Comparison of ENCODE assay signal across 9 mouse cellular contexts in genomic region chr4:129576863-129577491, GRCm38 (mm10). TPM values are rescaled to one million over a fixed set of nuclear protein-coding genes. Genes with fewer than 3 reads are reported as not detected.
A peak's percentile ranks its signal among the peaks of the same experiment; 100 is the strongest.
DNase-seq lines count a peak whose midpoint lies in the region; ATAC-seq and TF ChIP-seq lines count a peak whose summit lies in the region.
"Had no signal": no experiment of that assay in that cellular context is flagged by ENCODE, and none has a peak within 500 bp of the region (broad histone marks: within the 10 kb centered on the region; RNA-seq: fewer than 3 reads in every experiment).

No protein-coding gene starts in this region.

- no peak for TF ChIP-seq CTCF in G1E (IDR thresholded peaks at IDR 0.05; ENCODE audit: low read depth, low read length)
- peak; percentile 14; the same call in 1 of the 2 replicates for TF ChIP-seq CTCF in cerebellum, adult 2 months (IDR thresholded peaks at IDR 0.05; ENCODE audit: borderline replicate concordance, insufficient read depth, low read depth, low read length)

- H3K27ac ChIP-seq in cerebellum, adult 2 months (ENCODE audit: insufficient read depth, low read length) = no peak overlapping the region
- H3K27ac ChIP-seq in hindbrain, embryonic 16.5 days (ENCODE audit: low read depth, low read length) = no peak overlapping the region
- H3K27ac ChIP-seq in midbrain, embryonic 10.5 days (replicated peaks) = peak overlapping the region; percentile 60

- peak overlapping the region; percentile 6 for H3K4me2 ChIP-seq in hindbrain, embryonic 16.5 days (ENCODE audit: low read length)

- peaks cover 53% of the 10 kb centered on the region for H3K27me3 ChIP-seq in G1E (ENCODE audit: insufficient read depth, low read length)
- no peaks in the 10 kb centered on the region for H3K27me3 ChIP-seq in cerebellum, adult 2 months (ENCODE audit: control insufficient read depth, insufficient read depth, low read length)
- H3K27me3 ChIP-seq in hindbrain, embryonic 16.5 days (replicated peaks; ENCODE audit: control insufficient read depth, insufficient read depth, low read length) = no peaks in the 10 kb centered on the region
- 0 out of 2 replicates have a peak, but pooled peaks cover 5% of the 10 kb centered on the region for H3K27me3 ChIP-seq in midbrain, embryonic 10.5 days (ENCODE audit: low read depth, poor library complexity, severe bottlenecking)

- H3K9me3 ChIP-seq in G1E (replicated peaks) = no peaks in the 10 kb centered on the region
- H3K9me3 ChIP-seq in hindbrain, embryonic 16.5 days (ENCODE audit: control insufficient read depth, low read length) = no peaks in the 10 kb centered on the region
- H3K9me3 ChIP-seq in midbrain, embryonic 10.5 days (replicated peaks) = no peaks in the 10 kb centered on the region

- H3K4me3 ChIP-seq in G1E (ENCODE audit: low read depth, low read length) = no peak overlapping the region
- no peak overlapping the region for H3K4me3 ChIP-seq in cerebellum, adult 2 months (replicated peaks; ENCODE audit: insufficient read depth, low read depth, low read length)
- no peak overlapping the region for H3K4me3 ChIP-seq in hindbrain, embryonic 16.5 days (ENCODE audit: low read length)
- peak overlapping the region; percentile 20 for H3K4me3 ChIP-seq in midbrain, embryonic 10.5 days

- 16% methylated on average over 21 of the region's 21 CpGs for WGBS in cerebellum, adult 2 months
- WGBS in hindbrain, embryonic 16.5 days = 27% methylated on average over 21 of the region's 21 CpGs
- WGBS in midbrain, embryonic 10.5 days = 37% methylated on average over 21 of the region's 21 CpGs

- no peaks in the 10 kb centered on the region for H3K36me3 ChIP-seq in G1E (replicated peaks)
- H3K36me3 ChIP-seq in hindbrain, embryonic 16.5 days (ENCODE audit: control insufficient read depth, insufficient read depth, low read length) = no peaks in the 10 kb centered on the region
- H3K36me3 ChIP-seq in midbrain, embryonic 10.5 days = no peaks in the 10 kb centered on the region

- ATAC-seq in G1E (ENCODE audit: extremely low read depth, insufficient number of reproducible peaks, low FRiP score, poor library complexity, severe bottlenecking) = no peak
- ATAC-seq in hindbrain, embryonic 16.5 days = no peak

- H3K9ac ChIP-seq in hindbrain, embryonic 16.5 days (ENCODE audit: low read depth, low read length) = no peak overlapping the region; the same call in 1 of the 2 replicates

- intact Hi-C loops in left cerebral cortex, postnatal 4 days (cut with DNase I) = no loop called here

- H3K4me1 ChIP-seq in G1E (ENCODE audit: insufficient read depth, low read depth, low read length) = peaks cover 23% of the 10 kb centered on the region
- H3K4me1 ChIP-seq in cerebellum, adult 2 months (ENCODE audit: control insufficient read depth, insufficient read depth, low read length) = no peaks in the 10 kb centered on the region; the same call in 1 of the 2 replicates
- peaks cover 3% of the 10 kb centered on the region; the same call in 1 of the 2 replicates for H3K4me1 ChIP-seq in hindbrain, embryonic 16.5 days (ENCODE audit: control insufficient read depth, insufficient read depth, low read depth, low read length)
- H3K4me1 ChIP-seq in midbrain, embryonic 10.5 days = peaks cover 18% of the 10 kb centered on the region

- no peak for TF ChIP-seq POLR2A in cerebellum, adult 2 months (IDR thresholded peaks at IDR 0.05; ENCODE audit: borderline replicate concordance, insufficient read depth, low read length)

- DNase-seq in G1E (ENCODE audit: low spot score) = peak; percentile 33
- DNase-seq in cerebellum, adult 2 months = peak; percentile 46 to 51
- DNase-seq in gastrocnemius, adult 18-20 months (ENCODE audit: low spot score) = peak; percentile 61
- DNase-seq in left cerebral cortex, postnatal 4 days = peak; percentile 81
- peak; percentile 75 for DNase-seq in midbrain, embryonic 10.5 days (ENCODE audit: low spot score)
- peak; percentile 39 for DNase-seq in right cerebral cortex, postnatal 25 days
- DNase-seq in urinary bladder, postnatal 36 days (ENCODE audit: low spot score in 2 of 2) = peak; percentile 44 to 65

RNA-seq across cellular contexts. Expression of gene Fam167b, which starts 1.4 kb away (rescaled TPM):
- not detected in 2 replicates for total RNA-seq in G1E (2014; fragmentation: Nextera tagmentation)
- not detected in 2 replicates for total RNA-seq in G1E (2017)
- polyA plus RNA-seq in G1E (2012) = not detected in 2 replicates
- 0.26 and 0.40 TPM in 2 replicates for polyA plus RNA-seq in cerebellum, adult 2 months (2012; rRNA removed)
- total RNA-seq in gastrocnemius, adult 18-20 months (2021) = not detected
- polyA plus RNA-seq in hindbrain, embryonic 16.5 days (2015; fragmentation: Nextera tagmentation; extraction: Ambion mirVana) = 0.35 and 0.58 TPM in 2 replicates
- not detected for total RNA-seq in left cerebral cortex, postnatal 4 days (2021)
- polyA plus RNA-seq in midbrain, embryonic 10.5 days (2016; fragmentation: Nextera tagmentation; extraction: Ambion mirVana) = 0.50 and 1.5 TPM in 2 replicates
- total RNA-seq: hematopoietic stem cell, adult 5-6 weeks had no signal

RNA-seq across cellular contexts. Expression of gene Lck, which starts 3.5 kb away (rescaled TPM):
- total RNA-seq in G1E (2014; fragmentation: Nextera tagmentation) (3.5 TPM in 1 of 2 replicates, not detected in the other), G1E (2017) (1.7 and 2.1 TPM in 2 replicates)
- 1.3 and 1.8 TPM in 2 replicates for polyA plus RNA-seq in G1E (2012)
- 0.92 and 1.00 TPM in 2 replicates for polyA plus RNA-seq in cerebellum, adult 2 months (2012; rRNA removed)
- total RNA-seq in gastrocnemius, adult 18-20 months (2021) = not detected
- 13.5 and 13.9 TPM in 2 replicates for polyA plus RNA-seq in hindbrain, embryonic 16.5 days (2015; fragmentation: Nextera tagmentation; extraction: Ambion mirVana)
- 10 to 100 TPM; 14.1 to 15.2 TPM for total RNA-seq in left cerebral cortex, postnatal 4 days (2021)
- 4.7 and 7.2 TPM in 2 replicates for polyA plus RNA-seq in midbrain, embryonic 10.5 days (2016; fragmentation: Nextera tagmentation; extraction: Ambion mirVana)

RNA-seq across cellular contexts. Expression of gene Eif3i, which starts 23.5 kb away (rescaled TPM):
- total RNA-seq in G1E (2014; fragmentation: Nextera tagmentation) = 152 and 159 TPM in 2 replicates
- 241 and 272 TPM in 2 replicates for total RNA-seq in G1E (2017)
- polyA plus RNA-seq in G1E (2012) = 130 and 133 TPM in 2 replicates
- polyA plus RNA-seq in cerebellum, adult 2 months (2012; rRNA removed) = 231 and 232 TPM in 2 replicates
- total RNA-seq in gastrocnemius, adult 18-20 months (2021) = 100 to 1,000 TPM; 132 to 136 TPM
- polyA plus RNA-seq in hindbrain, embryonic 16.5 days (2015; fragmentation: Nextera tagmentation; extraction: Ambion mirVana) = 216 and 223 TPM in 2 replicates
- total RNA-seq in left cerebral cortex, postnatal 4 days (2021) = 100 to 1,000 TPM; 137 to 143 TPM
- polyA plus RNA-seq in midbrain, embryonic 10.5 days (2016; fragmentation: Nextera tagmentation; extraction: Ambion mirVana) = 261 and 293 TPM in 2 replicates

RNA-seq across cellular contexts. Expression of gene Tmem234, which starts 23.5 kb away (rescaled TPM):
- total RNA-seq in G1E (2014; fragmentation: Nextera tagmentation) (129 and 155 TPM in 2 replicates), G1E (2017) (104 and 120 TPM in 2 replicates)
- polyA plus RNA-seq in G1E (2012) = 207 and 224 TPM in 2 replicates
- polyA plus RNA-seq in cerebellum, adult 2 months (2012; rRNA removed) = 143 and 144 TPM in 2 replicates
- 10 to 100 TPM; 28.8 to 32.9 TPM for total RNA-seq in gastrocnemius, adult 18-20 months (2021)
- 185 and 190 TPM in 2 replicates for polyA plus RNA-seq in hindbrain, embryonic 16.5 days (2015; fragmentation: Nextera tagmentation; extraction: Ambion mirVana)
- total RNA-seq in left cerebral cortex, postnatal 4 days (2021) = 100 to 1,000 TPM in 1 of 2 experiments, 10 to 100 TPM in 1; 99.9 to 102 TPM
- polyA plus RNA-seq in midbrain, embryonic 10.5 days (2016; fragmentation: Nextera tagmentation; extraction: Ambion mirVana) = 226 and 231 TPM in 2 replicates

RNA-seq across cellular contexts. Expression of gene Hdac1, which starts 34.5 kb away (rescaled TPM):
- total RNA-seq in G1E (2014; fragmentation: Nextera tagmentation) (79.8 and 86.5 TPM in 2 replicates), G1E (2017) (64.5 and 76.7 TPM in 2 replicates)
- 53.7 and 63.6 TPM in 2 replicates for polyA plus RNA-seq in G1E (2012)
- polyA plus RNA-seq in cerebellum, adult 2 months (2012; rRNA removed) = 61.5 and 66.8 TPM in 2 replicates
- 1 to 10 TPM; 7.7 to 8.2 TPM for total RNA-seq in gastrocnemius, adult 18-20 months (2021)
- polyA plus RNA-seq in hindbrain, embryonic 16.5 days (2015; fragmentation: Nextera tagmentation; extraction: Ambion mirVana) = 80.5 and 90.0 TPM in 2 replicates
- total RNA-seq in left cerebral cortex, postnatal 4 days (2021) = 10 to 100 TPM; 39.8 to 43.5 TPM
- polyA plus RNA-seq in midbrain, embryonic 10.5 days (2016; fragmentation: Nextera tagmentation; extraction: Ambion mirVana) = 276 and 278 TPM in 2 replicates
